Comparison of ENCODE assay signal across 20 mouse cellular contexts in genomic region chr11:60090696-60091421, GRCm38 (mm10). TPM values are rescaled to one million over a fixed set of nuclear protein-coding genes. Genes with fewer than 3 reads are reported as not detected.
A peak's percentile ranks its signal among the peaks of the same experiment; 100 is the strongest.
DNase-seq lines count a peak whose midpoint lies in the region; ATAC-seq and TF ChIP-seq lines count a peak whose summit lies in the region.
"Had no signal": no experiment of that assay in that cellular context is flagged by ENCODE, and none has a peak within 500 bp of the region (broad histone marks: within the 10 kb centered on the region; RNA-seq: fewer than 3 reads in every experiment).

No protein-coding gene starts in this region.

- H3K36me3 ChIP-seq in heart, embryonic 16.5 days (ENCODE audit: control insufficient read depth, insufficient read depth) = no peaks in the 10 kb centered on the region
- H3K36me3 ChIP-seq in MEL (ENCODE audit: control insufficient read depth in 1 of 2, insufficient read depth in 2 of 2, low read length in 2 of 2) = peaks cover 0 to 7% of the 10 kb centered on the region in 2 experiments; a peak in 2 of 4 replicates
- no peaks in the 10 kb centered on the region for H3K36me3 ChIP-seq in liver, embryonic 11.5 days (ENCODE audit: control insufficient read depth, insufficient read depth, low read length)
- H3K36me3 ChIP-seq: embryonic facial prominence, embryonic 12.5 days; forebrain, embryonic 15.5 days; hindbrain, embryonic 15.5 days; neural tube, embryonic 12.5 days had no signal

- peak in 1 of 2 experiments; percentile 48; a peak in 3 of 4 replicates for TF ChIP-seq EP300 in MEL (IDR thresholded peaks at IDR 0.05; ENCODE audit: low read depth in 1 of 2, low read length in 2 of 2)

- no peak overlapping the region for H3K4me2 ChIP-seq in heart, embryonic 16.5 days (ENCODE audit: low read depth, low read length)
- H3K4me2 ChIP-seq in liver, embryonic 11.5 days = no peak overlapping the region
- H3K4me2 ChIP-seq: embryonic facial prominence, embryonic 12.5 days; forebrain, embryonic 15.5 days; hindbrain, embryonic 15.5 days; neural tube, embryonic 12.5 days had no signal

- H3K9ac ChIP-seq in heart, embryonic 16.5 days (ENCODE audit: low read length) = no peak overlapping the region
- no peak overlapping the region for H3K9ac ChIP-seq in MEL (ENCODE audit: control insufficient read depth, low read depth, low read length, poor library complexity, severe bottlenecking)
- H3K9ac ChIP-seq in liver, embryonic 11.5 days (ENCODE audit: low read depth, low read length) = no peak overlapping the region
- H3K9ac ChIP-seq: embryonic facial prominence, embryonic 12.5 days; forebrain, embryonic 15.5 days; hindbrain, embryonic 15.5 days; neural tube, embryonic 12.5 days had no signal

- no peak for DNase-seq in heart, postnatal 4 days
- DNase-seq in MEL (ENCODE audit: low read depth, low spot score) = peak; percentile 58
- DNase-seq in liver, embryonic 11.5 days (ENCODE audit: low spot score) = no peak
- no peak for DNase-seq in cerebellum, adult 11 months
- no peak for DNase-seq in cerebellum, adult 11-12 months
- DNase-seq: cerebellum, adult 18-20 months; heart, postnatal 10 days; lung, adult 2 months; right cerebral cortex, postnatal 25 days; thymus, postnatal 36 days had no signal

- WGBS in heart, embryonic 16.5 days = 58% methylated on average over 5 of the region's 5 CpGs
- WGBS in liver, embryonic 11.5 days = 34% methylated on average over 5 of the region's 5 CpGs

- ATAC-seq in heart, embryonic 16.5 days (replicated peaks; ENCODE audit: extremely low read depth, insufficient read depth, low FRiP score) = 0 out of 2 replicates have a peak, but pooled peaks have one; percentile 25
- ATAC-seq in liver, embryonic 11.5 days (replicated peaks; ENCODE audit: low FRiP score) = peak; percentile 48
- peak; percentile 25; the same call in 1 of the 2 replicates for ATAC-seq in megakaryocyte-erythroid progenitor cell, adult 5-6 weeks (replicated peaks; ENCODE audit: low FRiP score, low TSS enrichment, poor library complexity, severe bottlenecking)
- ATAC-seq: forebrain, embryonic 15.5 days; intestine, embryonic 16.5 days had no signal

- H3K27ac ChIP-seq in heart, embryonic 16.5 days (ENCODE audit: low read length) = no peak overlapping the region
- H3K27ac ChIP-seq in MEL (ENCODE audit: control insufficient read depth, low read depth, low read length) = no peak overlapping the region
- no peak overlapping the region for H3K27ac ChIP-seq in liver, embryonic 11.5 days (ENCODE audit: low read depth, low read length)
- H3K27ac ChIP-seq: embryonic facial prominence, embryonic 12.5 days; forebrain, embryonic 15.5 days; hindbrain, embryonic 15.5 days; kidney, postnatal 0 days; layer of hippocampus, adult 2 months; left cerebral cortex, adult 2 months; neural tube, embryonic 12.5 days had no signal

- no peaks in the 10 kb centered on the region for H3K27me3 ChIP-seq in heart, embryonic 16.5 days (ENCODE audit: control insufficient read depth, insufficient read depth, low read length)
- no peaks in the 10 kb centered on the region for H3K27me3 ChIP-seq in MEL (ENCODE audit: control insufficient read depth in 1 of 2, insufficient read depth in 2 of 2, low read length in 2 of 2)
- no peaks in the 10 kb centered on the region for H3K27me3 ChIP-seq in liver, embryonic 11.5 days (replicated peaks; ENCODE audit: control insufficient read depth, insufficient read depth, low read length)
- H3K27me3 ChIP-seq: embryonic facial prominence, embryonic 12.5 days; forebrain, embryonic 15.5 days; hindbrain, embryonic 15.5 days; neural tube, embryonic 12.5 days had no signal

- peaks cover 27% of the 10 kb centered on the region for H3K4me1 ChIP-seq in heart, embryonic 16.5 days (ENCODE audit: control insufficient read depth, insufficient read depth, low read length)
- H3K4me1 ChIP-seq in MEL (ENCODE audit: control insufficient read depth in 1 of 2, insufficient read depth in 2 of 2, low read length in 2 of 2) = peaks cover 5 to 30% of the 10 kb centered on the region in 2 experiments
- peaks cover 35% of the 10 kb centered on the region for H3K4me1 ChIP-seq in liver, embryonic 11.5 days (replicated peaks; ENCODE audit: control insufficient read depth, insufficient read depth, low read length)

- TF ChIP-seq CTCF in MEL (IDR thresholded peaks at IDR 0.05 in 2 of 3, conservative IDR thresholded peaks at IDR 0.05 in 1 of 3; ENCODE audit: control insufficient read depth in 1 of 3, insufficient read depth in 1 of 3, low read depth in 2 of 3, low read length in 3 of 3, poor library complexity in 1 of 3, severe bottlenecking in 1 of 3) = no peak

- TF ChIP-seq RAD21 in MEL (IDR thresholded peaks at IDR 0.05; ENCODE audit: low read depth, low read length) = no peak

- H3K9me3 ChIP-seq in heart, embryonic 16.5 days (replicated peaks; ENCODE audit: control insufficient read depth, low read length) = no peaks in the 10 kb centered on the region
- no peaks in the 10 kb centered on the region for H3K9me3 ChIP-seq in MEL (replicated peaks; ENCODE audit: insufficient read depth, low read length)
- H3K9me3 ChIP-seq in liver, embryonic 11.5 days (ENCODE audit: control insufficient read depth, low read length) = no peaks in the 10 kb centered on the region
- H3K9me3 ChIP-seq: embryonic facial prominence, embryonic 12.5 days; forebrain, embryonic 15.5 days; hindbrain, embryonic 15.5 days; neural tube, embryonic 12.5 days had no signal

- H3K4me3 ChIP-seq in heart, embryonic 16.5 days (ENCODE audit: low read length) = no peak overlapping the region
- no peak overlapping the region for H3K4me3 ChIP-seq in MEL (ENCODE audit: control insufficient read depth in 1 of 2, insufficient read depth in 1 of 2, low read depth in 2 of 2, low read length in 2 of 2)
- no peak overlapping the region for H3K4me3 ChIP-seq in liver, embryonic 11.5 days (ENCODE audit: low read depth, low read length)
- H3K4me3 ChIP-seq: embryonic facial prominence, embryonic 12.5 days; forebrain, embryonic 15.5 days; hindbrain, embryonic 15.5 days; layer of hippocampus, adult 2 months; left cerebral cortex, adult 2 months; neural tube, embryonic 12.5 days had no signal

- no peaks in the 10 kb centered on the region for H3K79me2 ChIP-seq in MEL (ENCODE audit: control insufficient read depth, insufficient read depth, low read length, poor library complexity)

- no peak for TF ChIP-seq POLR2A in MEL (IDR thresholded peaks at IDR 0.05; ENCODE audit: control insufficient read depth in 1 of 2, insufficient read depth in 1 of 2, low read depth in 1 of 2, low read length in 2 of 2, poor library complexity in 1 of 2)

TF ChIP-seq in MEL, 35 proteins besides CTCF, POLR2A, EP300 and RAD21:
- no peak for TF ChIP-seq JUND (IDR thresholded peaks at IDR 0.05; ENCODE audit: low read depth, low read length)
- no peak for TF ChIP-seq MXI1 (IDR thresholded peaks at IDR 0.05; ENCODE audit: low read depth, low read length)
- TF ChIP-seq USF2 (IDR thresholded peaks at IDR 0.05; ENCODE audit: borderline replicate concordance in 1 of 2, insufficient read depth in 1 of 2, low read depth in 1 of 2, low read length in 2 of 2) = no peak
- no peak for TF ChIP-seq SMC3 (IDR thresholded peaks at IDR 0.05; ENCODE audit: low read depth, low read length)
- no peak for TF ChIP-seq MAZ (IDR thresholded peaks at IDR 0.05; ENCODE audit: low read depth, low read length)
- no peak for TF ChIP-seq NRF1 (IDR thresholded peaks at IDR 0.05; ENCODE audit: insufficient read depth, low read depth, low read length, poor library complexity, severe bottlenecking)
- no peak; the same call in 1 of the 2 replicates for TF ChIP-seq GATA1 (IDR thresholded peaks at IDR 0.05; ENCODE audit: low read depth, low read length)
- no peak; the same call in 1 of the 2 replicates for TF ChIP-seq ELF1 (IDR thresholded peaks at IDR 0.05; ENCODE audit: low read depth, low read length)
- TF ChIP-seq ZNF384 (IDR thresholded peaks at IDR 0.05; ENCODE audit: low read depth, low read length) = no peak
- TF ChIP-seq POLR2AphosphoS5 (IDR thresholded peaks at IDR 0.05; ENCODE audit: borderline replicate concordance, low read depth, low read length) = no peak
- no peak for TF ChIP-seq MYB (IDR thresholded peaks at IDR 0.05; ENCODE audit: low read depth, low read length)
- no peak for TF ChIP-seq TBP (IDR thresholded peaks at IDR 0.05; ENCODE audit: low read depth, low read length)
- no peak for TF ChIP-seq KAT2A (conservative IDR thresholded peaks at IDR 0.05; ENCODE audit: low read depth, low read length)
- no peak for TF ChIP-seq MAX (IDR thresholded peaks at IDR 0.05; ENCODE audit: low read length)

RNA-seq across cellular contexts. Expression of gene Rai1, which starts 14.0 kb away (rescaled TPM):
- 15.7 TPM in 2 replicates for polyA plus RNA-seq in heart, embryonic 16.5 days (2015; fragmentation: Nextera tagmentation; extraction: Ambion mirVana)
- 10 to 100 TPM; 50.6 to 58.0 TPM for total RNA-seq in heart, postnatal 4 days (2021)
- total RNA-seq in MEL (2012; rRNA removed) = 25.0 and 26.3 TPM in 2 replicates
- polyA plus RNA-seq in MEL (2012; ENCODE audit: insufficient read depth in 1 of 2, insufficient read length in 2 of 2, low read depth in 1 of 2, low replicate concordance in 2 of 2, missing spikeins in 1 of 2) = 100 to 1,000 TPM in 1 of 2 experiments, 10 to 100 TPM in 1; 56.7 to 101 TPM
- 18.6 and 24.2 TPM in 2 replicates for polyA plus RNA-seq in liver, embryonic 11.5 days (2014; fragmentation: Nextera tagmentation; extraction: Ambion mirVana)
- 55.9 and 58.6 TPM in 2 replicates for total RNA-seq in megakaryocyte-erythroid progenitor cell, adult 5-6 weeks (2014; fragmentation: Nextera tagmentation)
- total RNA-seq in megakaryocyte-erythroid progenitor cell, adult 5-6 weeks (2017) = 5.9 and 8.3 TPM in 2 replicates

RNA-seq across cellular contexts. Expression of gene Pemt, which starts 44.6 kb away (rescaled TPM):
- 8.2 and 8.6 TPM in 2 replicates for polyA plus RNA-seq in heart, embryonic 16.5 days (2015; fragmentation: Nextera tagmentation; extraction: Ambion mirVana)
- 1 to 10 TPM; 2.3 to 2.9 TPM for total RNA-seq in heart, postnatal 4 days (2021)
- 20.0 and 27.9 TPM in 2 replicates for total RNA-seq in MEL (2012; rRNA removed)
- 10 to 100 TPM in 1 of 2 experiments, not detected in 1; 26.1 TPM for polyA plus RNA-seq in MEL (2012; ENCODE audit: insufficient read depth in 1 of 2, insufficient read length in 2 of 2, low read depth in 1 of 2, low replicate concordance in 2 of 2, missing spikeins in 1 of 2)
- 9.4 and 12.6 TPM in 2 replicates for polyA plus RNA-seq in liver, embryonic 11.5 days (2014; fragmentation: Nextera tagmentation; extraction: Ambion mirVana)
- 10.9 and 18.9 TPM in 2 replicates for total RNA-seq in megakaryocyte-erythroid progenitor cell, adult 5-6 weeks (2014; fragmentation: Nextera tagmentation)
- 2.0 and 5.7 TPM in 2 replicates for total RNA-seq in megakaryocyte-erythroid progenitor cell, adult 5-6 weeks (2017)
